8 mouse cellular contexts compared by ENCODE assay signal in genomic region chr11:96076221-96077105, GRCm38 (mm10). TPM values are rescaled to one million over a fixed set of nuclear protein-coding genes. Genes with fewer than 3 reads are reported as not detected.
DNase-seq lines count a peak whose midpoint lies in the region; ATAC-seq and TF ChIP-seq lines count a peak whose summit lies in the region.

No protein-coding gene starts in this region.

- peak overlapping the region; percentile 85 for H3K27ac ChIP-seq in forebrain, embryonic 16.5 days (ENCODE audit: low read length)

- intact Hi-C loops in heart, postnatal 10 days (cut with DNase I), result no loop called here

- H3K36me3 ChIP-seq in E14TG2a.4 (ENCODE audit: insufficient read depth, low read length), result peaks cover 25% of the 10 kb centered on the region
- H3K36me3 ChIP-seq in forebrain, embryonic 16.5 days (ENCODE audit: control insufficient read depth, insufficient read depth), result 0 out of 2 replicates have a peak, but pooled peaks cover 3% of the 10 kb centered on the region

- no peaks in the 10 kb centered on the region for H3K9me3 ChIP-seq in E14TG2a.4 (ENCODE audit: low read length)
- no peaks in the 10 kb centered on the region for H3K9me3 ChIP-seq in forebrain, embryonic 16.5 days (ENCODE audit: control insufficient read depth, low read length)

- H3K9ac ChIP-seq in forebrain, embryonic 16.5 days (replicated peaks; ENCODE audit: low read depth, low read length), result peak overlapping the region; percentile 50

- no peak for ATAC-seq in forebrain, embryonic 16.5 days
- ATAC-seq in inflammation-experienced regulatory T-cells, adult 6 months, result no peak

- H3K4me3 ChIP-seq in E14TG2a.4 (replicated peaks; ENCODE audit: low read length), result peak overlapping the region; percentile 76
- peak overlapping the region; percentile 43 for H3K4me3 ChIP-seq in forebrain, embryonic 16.5 days (replicated peaks; ENCODE audit: low read length)

- DNase-seq in heart, adult 11 months, result peak; percentile 90
- DNase-seq in heart, postnatal 10 days, result no peak
- DNase-seq in lung, postnatal 36 days, result peak; percentile 15
- DNase-seq in left cerebral cortex, adult 11 months (ENCODE audit: low spot score), result no peak
- no peak for DNase-seq in yolk sac, embryonic 10.5 days (ENCODE audit: low spot score)

- H3K4me2 ChIP-seq in forebrain, embryonic 16.5 days (ENCODE audit: low read length), result peak overlapping the region; percentile 67

- peaks cover 33% of the 10 kb centered on the region for H3K4me1 ChIP-seq in E14TG2a.4 (replicated peaks; ENCODE audit: low read depth, low read length)
- peaks cover 17% of the 10 kb centered on the region for H3K4me1 ChIP-seq in forebrain, embryonic 16.5 days (replicated peaks; ENCODE audit: control insufficient read depth, insufficient read depth, low read length)

- no peaks in the 10 kb centered on the region for H3K27me3 ChIP-seq in E14TG2a.4 (ENCODE audit: insufficient read depth, low read length)
- no peaks in the 10 kb centered on the region for H3K27me3 ChIP-seq in forebrain, embryonic 16.5 days (replicated peaks; ENCODE audit: control insufficient read depth, insufficient read depth, low read length)

- TF ChIP-seq CTCF in E14TG2a.4 (conservative IDR thresholded peaks at IDR 0.05; ENCODE audit: low read length), result no peak

- 68% methylated on average over 13 of the region's 13 CpGs for WGBS in forebrain, embryonic 16.5 days

RNA-seq across cellular contexts. Expression of gene Atp5g1, which starts 1.0 kb away (rescaled TPM):
- 1,000 to 10,000 TPM; 2,962 to 2,967 TPM for total RNA-seq in heart, postnatal 10 days (2021)
- polyA plus RNA-seq in forebrain, embryonic 16.5 days (2015; fragmentation: Nextera tagmentation; extraction: Ambion mirVana), result 408 and 422 TPM in 2 replicates
- 100 to 1,000 TPM; 336 to 391 (median 363) TPM for polyA plus RNA-seq in inflammation-experienced regulatory T-cells, adult 6 months (2017; shearing (Covaris generic))

RNA-seq across cellular contexts. Expression of gene Ube2z, which starts 11.3 kb away (rescaled TPM):
- total RNA-seq in heart, postnatal 10 days (2021), result 10 to 100 TPM; 41.6 to 46.4 TPM
- polyA plus RNA-seq in forebrain, embryonic 16.5 days (2015; fragmentation: Nextera tagmentation; extraction: Ambion mirVana), result 35.4 and 36.5 TPM in 2 replicates
- 10 to 100 TPM in 2 of 3 experiments, 1 to 10 TPM in 1; 9.6 to 13.1 (median 10.4) TPM for polyA plus RNA-seq in inflammation-experienced regulatory T-cells, adult 6 months (2017; shearing (Covaris generic))

RNA-seq across cellular contexts. Expression of gene Calcoco2, which starts 35.3 kb away (rescaled TPM):
- total RNA-seq in heart, postnatal 10 days (2021), result not detected
- polyA plus RNA-seq in forebrain, embryonic 16.5 days (2015; fragmentation: Nextera tagmentation; extraction: Ambion mirVana), result 0.17 and 0.22 TPM in 2 replicates
- polyA plus RNA-seq in inflammation-experienced regulatory T-cells, adult 6 months (2017; shearing (Covaris generic)), result not detected

RNA-seq across cellular contexts. Expression of gene Snf8, which starts 41.8 kb away (rescaled TPM):
- total RNA-seq in heart, postnatal 10 days (2021), result 10 to 100 TPM; 54.3 to 56.9 TPM
- 113 and 129 TPM in 2 replicates for polyA plus RNA-seq in forebrain, embryonic 16.5 days (2015; fragmentation: Nextera tagmentation; extraction: Ambion mirVana)
- polyA plus RNA-seq in inflammation-experienced regulatory T-cells, adult 6 months (2017; shearing (Covaris generic)), result 10 to 100 TPM; 37.7 to 51.2 (median 42.6) TPM

RNA-seq across cellular contexts. Expression of gene Gip, which starts 52.1 kb away (rescaled TPM):
- total RNA-seq in heart, postnatal 10 days (2021), result not detected
- polyA plus RNA-seq in forebrain, embryonic 16.5 days (2015; fragmentation: Nextera tagmentation; extraction: Ambion mirVana), result not detected in 2 replicates
- not detected for polyA plus RNA-seq in inflammation-experienced regulatory T-cells, adult 6 months (2017; shearing (Covaris generic))

Comparison
In these comparisons a context has a peak if more than half of its experiments do, and no peak if none do; other contexts are left out.
1. DNase-seq: peak in heart, adult 11 months (single experiment) and lung, postnatal 36 days (single experiment); none in heart, postnatal 10 days (0 of 2), left cerebral cortex, adult 11 months (single experiment) and yolk sac, embryonic 10.5 days (single experiment).